Mouse (Mus musculus): ENCODE data around the gene Adamts7. TPM values are rescaled to one million over a fixed set of nuclear protein-coding genes. Genes with fewer than 3 reads are reported as not detected.

Gene Adamts7
- polyA plus RNA-seq, 1 experiment: 7.2 TPM

- H3K4me1 ChIP-seq (ENCODE audit: control insufficient read depth, insufficient read depth, low read length): no peaks in the 10 kb centered on the region
- 89% methylated on average over 4 of the region's 4 CpGs for WGBS
- H3K4me3 ChIP-seq (replicated peaks; ENCODE audit: extremely low read depth, low read depth, low read length): no peak overlapping the region
- TF ChIP-seq POLR2A (IDR thresholded peaks at IDR 0.05; ENCODE audit: borderline replicate concordance, extremely low read depth, low read depth, low read length): no peak
- TF ChIP-seq CTCF (IDR thresholded peaks at IDR 0.05; ENCODE audit: insufficient read depth, low read length): no peak
- no peak for DNase-seq
Observed at GRCm38 (mm10) chr9:90188893-90189292, 26.0 kb downstream of the Adamts7 start.

- DNase-seq: no peak
- WGBS: 79% methylated on average over 5 of the region's 5 CpGs
- H3K4me1 ChIP-seq (ENCODE audit: control insufficient read depth, insufficient read depth, low read length): no peaks in the 10 kb centered on the region
- TF ChIP-seq CTCF (IDR thresholded peaks at IDR 0.05; ENCODE audit: insufficient read depth, low read length): no peak
- no peak for TF ChIP-seq POLR2A (IDR thresholded peaks at IDR 0.05; ENCODE audit: borderline replicate concordance, extremely low read depth, low read depth, low read length)
- no peak overlapping the region for H3K4me3 ChIP-seq (replicated peaks; ENCODE audit: extremely low read depth, low read depth, low read length)
Observed at GRCm38 (mm10) chr9:90189391-90189790, 26.5 kb downstream of the Adamts7 start.

- Histone ChIP-seq H3K4me3 (replicated peaks; ENCODE audit: extremely low read depth, low read depth, low read length) (no peak overlapping the region), H3K4me1 (ENCODE audit: control insufficient read depth, insufficient read depth, low read length) (no peaks in the 10 kb centered on the region; the same call in 1 of the 2 replicates)
- no peak for DNase-seq
- TF ChIP-seq CTCF (IDR thresholded peaks at IDR 0.05; ENCODE audit: insufficient read depth, low read length) (0 out of 2 replicates have a peak, but pooled peaks have one; percentile 6), POLR2A (IDR thresholded peaks at IDR 0.05; ENCODE audit: borderline replicate concordance, extremely low read depth, low read depth, low read length) (no peak)
- 69% methylated on average over 10 of the region's 10 CpGs for WGBS
Observed at GRCm38 (mm10) chr9:90195000-90195399, 32.1 kb downstream of the Adamts7 start.

- Histone ChIP-seq H3K4me1 (ENCODE audit: control insufficient read depth, insufficient read depth, low read length) (no peaks in the 10 kb centered on the region; the same call in 1 of the 2 replicates), H3K4me3 (replicated peaks; ENCODE audit: extremely low read depth, low read depth, low read length) (no peak overlapping the region)
- 78% methylated on average over 7 of the region's 7 CpGs for WGBS
- no peak for DNase-seq
- no peak for TF ChIP-seq CTCF (IDR thresholded peaks at IDR 0.05; ENCODE audit: insufficient read depth, low read length)
- TF ChIP-seq POLR2A (IDR thresholded peaks at IDR 0.05; ENCODE audit: borderline replicate concordance, extremely low read depth, low read depth, low read length): no peak
Observed at GRCm38 (mm10) chr9:90196262-90196661, 33.4 kb downstream of the Adamts7 start.

- no peak overlapping the region for H3K4me3 ChIP-seq (replicated peaks; ENCODE audit: extremely low read depth, low read depth, low read length)
- WGBS: 40% methylated on average over 7 of the region's 7 CpGs
- TF ChIP-seq CTCF (IDR thresholded peaks at IDR 0.05; ENCODE audit: insufficient read depth, low read length) (no peak), POLR2A (IDR thresholded peaks at IDR 0.05; ENCODE audit: borderline replicate concordance, extremely low read depth, low read depth, low read length) (no peak)
- no peaks in the 10 kb centered on the region; the same call in 1 of the 2 replicates for H3K4me1 ChIP-seq (ENCODE audit: control insufficient read depth, insufficient read depth, low read length)
- DNase-seq: no peak
Observed at GRCm38 (mm10) chr9:90197116-90197665, 34.3 kb downstream of the Adamts7 start.

GRCm38 (mm10) chr9:90197866-90198383 is 35.1 kb downstream of the Adamts7 start:
- no peak for DNase-seq
- 71% methylated on average over 7 of the region's 7 CpGs for WGBS
- H3K4me1 ChIP-seq (ENCODE audit: control insufficient read depth, insufficient read depth, low read length): no peaks in the 10 kb centered on the region; the same call in 1 of the 2 replicates
- H3K4me3 ChIP-seq (replicated peaks; ENCODE audit: extremely low read depth, low read depth, low read length): no peak overlapping the region
- no peak for TF ChIP-seq CTCF (IDR thresholded peaks at IDR 0.05; ENCODE audit: insufficient read depth, low read length)
- TF ChIP-seq POLR2A (IDR thresholded peaks at IDR 0.05; ENCODE audit: borderline replicate concordance, extremely low read depth, low read depth, low read length): no peak

- H3K4me1 ChIP-seq (ENCODE audit: control insufficient read depth, insufficient read depth, low read length): no peaks in the 10 kb centered on the region; the same call in 1 of the 2 replicates
- TF ChIP-seq POLR2A (IDR thresholded peaks at IDR 0.05; ENCODE audit: borderline replicate concordance, extremely low read depth, low read depth, low read length) (no peak), CTCF (IDR thresholded peaks at IDR 0.05; ENCODE audit: insufficient read depth, low read length) (no peak)
- no peak overlapping the region for H3K4me3 ChIP-seq (replicated peaks; ENCODE audit: extremely low read depth, low read depth, low read length)
- 44% methylated on average over 10 of the region's 10 CpGs for WGBS
- DNase-seq: no peak
Observed at GRCm38 (mm10) chr9:90198531-90199449, 35.9 kb downstream of the Adamts7 start.

GRCm38 (mm10) chr9:90199611-90200010 is 36.7 kb downstream of the Adamts7 start:
- no peak for DNase-seq
- Histone ChIP-seq H3K4me3 (replicated peaks; ENCODE audit: extremely low read depth, low read depth, low read length) (no peak overlapping the region), H3K4me1 (ENCODE audit: control insufficient read depth, insufficient read depth, low read length) (no peaks in the 10 kb centered on the region; the same call in 1 of the 2 replicates)
- TF ChIP-seq CTCF (IDR thresholded peaks at IDR 0.05; ENCODE audit: insufficient read depth, low read length): no peak
- no peak for TF ChIP-seq POLR2A (IDR thresholded peaks at IDR 0.05; ENCODE audit: borderline replicate concordance, extremely low read depth, low read depth, low read length)
- 96% methylated on average over 18 of the region's 18 CpGs for WGBS

GRCm38 (mm10) chr9:90200501-90200900 is 37.6 kb downstream of the Adamts7 start:
- no peak for TF ChIP-seq POLR2A (IDR thresholded peaks at IDR 0.05; ENCODE audit: borderline replicate concordance, extremely low read depth, low read depth, low read length)
- no peaks in the 10 kb centered on the region; the same call in 1 of the 2 replicates for H3K4me1 ChIP-seq (ENCODE audit: control insufficient read depth, insufficient read depth, low read length)
- H3K4me3 ChIP-seq (replicated peaks; ENCODE audit: extremely low read depth, low read depth, low read length): no peak overlapping the region
- no peak for DNase-seq
- 92% methylated on average over 4 of the region's 4 CpGs for WGBS
